Mouse (Mus musculus): ENCODE measurements around the gene Tnni3k. TPM values are rescaled to one million over a fixed set of nuclear protein-coding genes. Genes with fewer than 3 reads are reported as not detected.

Gene Tnni3k
- polyA plus RNA-seq, 1 experiment, result 0.31 TPM

DNA sequence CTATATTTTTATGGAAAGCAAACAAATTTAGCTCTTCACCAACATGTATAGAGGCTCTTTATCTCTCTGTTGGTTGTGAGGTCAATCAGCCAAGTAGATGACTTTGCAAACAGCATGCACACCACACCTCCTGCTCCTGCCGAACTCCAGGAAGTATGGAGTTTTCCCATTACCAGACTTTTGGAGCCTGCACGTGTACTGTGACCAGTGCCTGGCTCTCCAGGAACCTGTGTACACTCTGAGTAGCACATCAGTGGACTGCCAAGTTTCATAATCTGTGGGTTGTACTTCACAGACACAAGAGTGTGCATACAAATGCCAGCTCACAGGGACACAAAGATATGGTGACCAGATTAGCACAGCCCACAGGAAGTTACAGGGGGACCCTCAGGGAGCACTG lies 84.2 kb downstream of the Tnni3k start:
- Histone ChIP-seq H3K4me1 (ENCODE audit: control insufficient read depth, insufficient read depth, low read length) (no peaks in the 10 kb centered on the region), H3K4me3 (ENCODE audit: insufficient read depth, low read length) (no peak overlapping the region), H3K27ac (ENCODE audit: insufficient read depth, low read length) (no peak overlapping the region)
- TF ChIP-seq POLR2A (IDR thresholded peaks at IDR 0.05; ENCODE audit: extremely low read depth, insufficient read depth, low read length) (no peak), CTCF (IDR thresholded peaks at IDR 0.05; ENCODE audit: extremely low read depth, insufficient read depth, low read length) (no peak)

DNA sequence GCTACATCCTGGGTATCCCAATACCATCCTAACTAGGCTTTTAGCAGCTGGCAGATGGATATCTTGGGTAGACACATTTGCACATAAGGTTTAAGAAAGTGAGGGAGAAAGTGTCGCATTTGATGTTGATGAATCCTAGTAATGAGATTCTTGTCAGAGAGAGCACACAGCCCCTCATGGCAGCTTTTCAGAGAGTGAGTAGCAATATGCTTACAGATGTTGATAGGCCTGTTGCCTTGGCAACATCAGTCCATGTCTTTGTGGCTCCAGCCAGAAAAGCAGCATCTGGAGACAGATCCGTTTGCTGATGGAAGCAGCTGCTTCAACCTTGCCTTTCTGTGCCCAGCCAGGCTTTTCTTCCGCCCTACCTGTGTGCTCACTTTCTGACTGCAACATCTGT lies 93.9 kb downstream of the Tnni3k start:
- H3K27ac ChIP-seq (ENCODE audit: insufficient read depth, low read length), result no peak overlapping the region
- no peak overlapping the region for H3K4me3 ChIP-seq (ENCODE audit: insufficient read depth, low read length)
- TF ChIP-seq POLR2A (IDR thresholded peaks at IDR 0.05; ENCODE audit: extremely low read depth, insufficient read depth, low read length) (no peak), CTCF (IDR thresholded peaks at IDR 0.05; ENCODE audit: extremely low read depth, insufficient read depth, low read length) (no peak)
- no peaks in the 10 kb centered on the region for H3K4me1 ChIP-seq (ENCODE audit: control insufficient read depth, insufficient read depth, low read length)

DNA sequence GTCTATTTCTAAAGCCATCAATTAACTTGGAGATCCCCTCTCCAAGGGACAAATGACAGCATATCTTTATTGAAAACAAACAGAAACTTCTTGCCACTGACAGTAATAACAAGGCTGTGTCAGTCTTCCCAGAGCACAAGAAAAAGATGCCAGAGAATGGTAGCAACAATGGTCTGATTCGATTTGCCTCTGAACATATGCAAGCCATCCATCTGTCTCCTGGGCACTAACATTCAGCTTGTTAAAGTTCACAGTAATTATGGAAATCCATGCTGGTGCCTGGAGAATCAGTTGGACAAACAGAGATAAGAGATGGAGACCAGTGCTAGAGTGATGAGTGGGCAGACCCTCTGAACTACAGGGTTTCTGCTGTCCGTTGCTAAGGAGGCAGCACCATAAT lies 102.1 kb downstream of the Tnni3k start:
- no peak for TF ChIP-seq POLR2A (IDR thresholded peaks at IDR 0.05; ENCODE audit: extremely low read depth, insufficient read depth, low read length)
- TF ChIP-seq CTCF (IDR thresholded peaks at IDR 0.05; ENCODE audit: extremely low read depth, insufficient read depth, low read length), result no peak

DNA sequence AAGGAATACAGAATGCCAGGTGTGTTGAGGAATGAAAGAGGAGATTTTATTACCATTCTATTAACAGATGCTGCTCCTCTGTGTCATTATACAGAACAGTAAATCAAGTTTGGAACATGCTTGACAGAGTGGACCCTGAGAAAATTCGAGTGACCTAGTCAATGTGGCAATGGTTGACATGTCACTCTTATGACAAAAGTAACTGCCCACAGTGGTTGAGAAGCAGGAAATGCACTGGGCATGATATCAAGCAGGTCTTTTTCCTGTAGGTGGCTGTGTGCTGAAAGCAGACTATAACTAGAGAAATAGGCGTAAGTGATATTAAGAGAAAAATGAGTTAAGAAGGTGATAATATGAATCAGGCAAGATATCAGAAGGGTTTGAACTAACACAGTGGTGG lies 105.7 kb downstream of the Tnni3k start:
- Histone ChIP-seq H3K27ac (ENCODE audit: insufficient read depth, low read length) (no peak overlapping the region), H3K4me3 (ENCODE audit: insufficient read depth, low read length) (no peak overlapping the region), H3K4me1 (ENCODE audit: control insufficient read depth, insufficient read depth, low read length) (no peaks in the 10 kb centered on the region)
- TF ChIP-seq POLR2A (IDR thresholded peaks at IDR 0.05; ENCODE audit: extremely low read depth, insufficient read depth, low read length) (no peak), CTCF (IDR thresholded peaks at IDR 0.05; ENCODE audit: extremely low read depth, insufficient read depth, low read length) (no peak)

More for the DNA sequence above, 102.1 kb downstream of the Tnni3k start:
- no peak overlapping the region for H3K27ac ChIP-seq (ENCODE audit: insufficient read depth, low read length)
- no peak overlapping the region for H3K4me3 ChIP-seq (ENCODE audit: insufficient read depth, low read length)
- no peaks in the 10 kb centered on the region for H3K4me1 ChIP-seq (ENCODE audit: control insufficient read depth, insufficient read depth, low read length)

DNA sequence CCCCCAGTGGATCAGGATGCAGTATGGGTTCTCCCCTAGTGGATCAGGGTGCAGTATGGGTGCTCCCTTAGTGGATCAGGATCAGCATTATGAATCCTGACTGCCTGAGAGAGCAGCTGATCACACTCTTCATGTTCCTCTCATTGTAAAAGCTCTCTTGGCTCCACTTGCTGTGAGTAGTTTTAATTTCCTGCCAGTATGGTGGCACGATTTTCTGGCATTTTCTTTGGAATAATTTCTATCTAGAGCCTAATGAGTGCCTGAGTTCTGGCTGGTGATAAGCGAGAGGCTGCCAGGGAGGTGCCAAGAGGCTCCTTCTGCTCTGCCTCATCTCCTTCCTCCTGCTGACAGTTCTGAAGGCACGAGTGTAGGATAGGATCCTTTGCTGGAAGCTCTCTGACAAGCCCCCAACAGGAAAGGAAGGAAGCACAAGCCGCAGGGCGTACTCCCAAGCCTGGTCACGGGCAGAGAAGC lies 109.5 kb downstream of the Tnni3k start:
- no peak for TF ChIP-seq POLR2A (IDR thresholded peaks at IDR 0.05; ENCODE audit: extremely low read depth, insufficient read depth, low read length)
- TF ChIP-seq CTCF (IDR thresholded peaks at IDR 0.05; ENCODE audit: extremely low read depth, insufficient read depth, low read length), result no peak
- Histone ChIP-seq H3K4me1 (ENCODE audit: control insufficient read depth, insufficient read depth, low read length) (no peaks in the 10 kb centered on the region), H3K27ac (ENCODE audit: insufficient read depth, low read length) (no peak overlapping the region), H3K4me3 (ENCODE audit: insufficient read depth, low read length) (no peak overlapping the region)

DNA sequence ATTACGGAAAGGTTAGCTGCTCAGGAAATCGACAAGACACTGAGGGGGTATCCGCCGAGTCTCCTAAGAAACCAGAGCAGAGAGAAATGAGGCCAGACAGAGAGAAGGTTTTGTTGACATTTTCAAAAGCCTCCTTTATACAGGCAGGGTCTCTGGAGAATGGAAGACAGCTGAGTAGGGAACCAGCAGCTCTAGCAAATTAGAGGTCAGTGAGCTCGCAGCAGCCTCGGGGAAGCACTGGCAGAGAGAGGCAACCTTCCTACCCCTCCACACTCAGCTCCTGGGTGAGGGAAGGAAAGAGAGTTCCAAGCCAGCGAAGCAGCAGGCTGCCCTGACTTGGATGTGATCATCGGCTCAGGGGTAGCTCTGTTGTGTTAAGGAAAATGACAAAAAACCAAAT lies 127.5 kb downstream of the Tnni3k start:
- H3K4me3 ChIP-seq (ENCODE audit: insufficient read depth, low read length), result no peak overlapping the region
- no peaks in the 10 kb centered on the region for H3K4me1 ChIP-seq (ENCODE audit: control insufficient read depth, insufficient read depth, low read length)
- no peak overlapping the region for H3K27ac ChIP-seq (ENCODE audit: insufficient read depth, low read length)
- TF ChIP-seq POLR2A (IDR thresholded peaks at IDR 0.05; ENCODE audit: extremely low read depth, insufficient read depth, low read length) (no peak), CTCF (IDR thresholded peaks at IDR 0.05; ENCODE audit: extremely low read depth, insufficient read depth, low read length) (no peak)

DNA sequence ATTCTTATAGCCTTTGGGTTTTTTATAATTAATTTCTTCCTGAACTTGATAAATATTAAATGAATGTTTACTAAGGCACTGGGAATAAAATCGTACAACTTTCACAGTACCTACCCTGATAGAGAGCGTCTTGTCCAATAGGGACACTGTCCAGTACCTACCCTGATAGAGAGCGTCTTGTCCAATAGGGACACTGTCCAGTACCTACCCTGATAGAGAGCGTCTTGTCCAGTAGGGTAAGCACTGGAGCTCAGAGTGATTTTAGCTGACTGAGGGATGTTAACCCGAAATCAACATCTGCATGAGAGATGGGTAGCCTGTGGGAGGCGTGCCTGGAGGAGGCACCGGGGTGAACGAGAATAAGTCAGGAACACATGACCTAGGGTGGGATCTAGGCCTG lies 130.3 kb downstream of the Tnni3k start:
- TF ChIP-seq POLR2A (IDR thresholded peaks at IDR 0.05; ENCODE audit: extremely low read depth, insufficient read depth, low read length) (no peak), CTCF (IDR thresholded peaks at IDR 0.05; ENCODE audit: extremely low read depth, insufficient read depth, low read length) (no peak)
- H3K4me3 ChIP-seq (ENCODE audit: insufficient read depth, low read length), result no peak overlapping the region

DNA sequence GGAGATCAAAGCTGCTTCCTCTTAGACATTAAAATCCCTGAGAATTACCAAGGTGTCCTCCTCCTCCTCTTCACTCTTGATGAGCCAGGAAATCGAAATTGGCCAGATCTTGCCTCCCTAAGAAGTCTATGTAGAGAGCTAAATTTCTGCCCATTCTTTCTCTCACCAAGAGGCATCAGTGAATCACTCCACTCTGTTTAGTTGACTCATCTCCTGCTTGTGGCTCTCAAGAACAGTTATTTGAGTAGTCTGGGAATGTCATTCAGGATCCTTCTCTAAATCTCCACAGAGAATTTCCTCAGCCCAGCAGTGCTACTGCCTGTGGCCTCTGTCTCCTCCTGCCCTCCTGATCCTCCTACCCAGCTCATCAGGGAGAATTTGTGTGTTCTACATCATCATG lies 139.6 kb downstream of the Tnni3k start:
- no peak overlapping the region for H3K4me3 ChIP-seq (ENCODE audit: insufficient read depth, low read length)
- TF ChIP-seq POLR2A (IDR thresholded peaks at IDR 0.05; ENCODE audit: extremely low read depth, insufficient read depth, low read length) (no peak), CTCF (IDR thresholded peaks at IDR 0.05; ENCODE audit: extremely low read depth, insufficient read depth, low read length) (no peak)

More for the DNA sequence above, 130.3 kb downstream of the Tnni3k start:
- H3K4me1 ChIP-seq (ENCODE audit: control insufficient read depth, insufficient read depth, low read length), result no peaks in the 10 kb centered on the region
- H3K27ac ChIP-seq (ENCODE audit: insufficient read depth, low read length), result no peak overlapping the region

DNA sequence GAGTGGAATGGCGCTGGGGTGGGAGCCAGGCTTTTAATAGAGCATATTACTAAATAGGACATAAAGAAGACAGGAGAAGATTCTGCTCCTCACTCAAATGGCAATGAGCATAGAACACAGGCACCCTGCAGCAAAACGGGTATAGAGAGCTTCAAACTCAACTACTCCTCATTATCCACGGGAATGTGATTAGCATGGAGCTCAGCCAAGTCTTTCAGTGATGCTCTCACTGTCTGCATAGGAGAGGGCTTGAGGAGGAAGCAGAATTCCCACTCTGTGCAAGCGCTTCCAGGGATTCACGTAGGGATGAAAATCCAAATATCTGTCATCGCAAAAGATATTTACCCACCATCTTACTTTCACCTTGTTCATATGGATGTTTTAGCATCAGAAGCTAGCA lies 141.6 kb downstream of the Tnni3k start:
- peaks cover 3% of the 10 kb centered on the region for H3K4me1 ChIP-seq (ENCODE audit: control insufficient read depth, insufficient read depth, low read length)
- H3K27ac ChIP-seq (ENCODE audit: insufficient read depth, low read length), result no peak overlapping the region
- TF ChIP-seq CTCF (IDR thresholded peaks at IDR 0.05; ENCODE audit: extremely low read depth, insufficient read depth, low read length) (no peak), POLR2A (IDR thresholded peaks at IDR 0.05; ENCODE audit: extremely low read depth, insufficient read depth, low read length) (no peak)
- H3K4me3 ChIP-seq (ENCODE audit: insufficient read depth, low read length), result no peak overlapping the region

More for the DNA sequence above, 139.6 kb downstream of the Tnni3k start:
- H3K27ac ChIP-seq (ENCODE audit: insufficient read depth, low read length), result peak overlapping the region; percentile 71
- peaks cover 3% of the 10 kb centered on the region for H3K4me1 ChIP-seq (ENCODE audit: control insufficient read depth, insufficient read depth, low read length)

DNA sequence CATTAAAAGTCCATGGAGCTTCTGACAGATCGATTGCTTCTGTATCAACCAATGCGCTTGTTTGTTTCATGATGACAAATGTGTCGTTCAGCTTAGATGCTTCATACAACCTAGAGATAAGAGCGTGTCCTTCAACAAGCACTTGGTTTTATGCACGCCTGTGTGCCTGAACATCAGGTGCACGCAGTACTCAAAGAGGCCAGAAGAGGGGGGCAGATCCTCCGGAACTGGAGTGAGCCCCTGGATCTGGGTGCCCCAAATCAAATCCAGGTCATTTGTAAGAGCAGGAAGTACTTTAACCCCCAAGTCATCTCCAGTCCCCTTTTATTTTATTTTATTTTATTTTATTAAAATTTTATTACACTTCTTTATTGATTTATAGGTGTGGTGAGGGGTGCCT lies 158.5 kb downstream of the Tnni3k start:
- 0 out of 2 replicates have a peak, but pooled peaks have one; percentile 23 for TF ChIP-seq CTCF (IDR thresholded peaks at IDR 0.05; ENCODE audit: extremely low read depth, insufficient read depth, low read length)
- no peak for TF ChIP-seq POLR2A (IDR thresholded peaks at IDR 0.05; ENCODE audit: extremely low read depth, insufficient read depth, low read length)
- Histone ChIP-seq H3K4me1 (ENCODE audit: control insufficient read depth, insufficient read depth, low read length) (no peaks in the 10 kb centered on the region), H3K4me3 (ENCODE audit: insufficient read depth, low read length) (no peak overlapping the region), H3K27ac (ENCODE audit: insufficient read depth, low read length) (no peak overlapping the region)

All from cortical plate, adult 2 months (tissue).